Mouse (Mus musculus): ENCODE data around the gene Vti1b. TPM values are rescaled to one million over a fixed set of nuclear protein-coding genes. Genes with fewer than 3 reads are reported as not detected.

Gene Vti1b
- total and polyA plus RNA-seq, 3 experiments: 68.1 to 90.8 (median 69.4) TPM

- Histone ChIP-seq H3K4me3 (replicated peaks in 1 of 3; ENCODE audit: low read depth in 2 of 3, low read length in 2 of 3, poor library complexity in 1 of 3) (no peak overlapping the region), H3K79me2 (replicated peaks; ENCODE audit: control insufficient read depth, extremely low read depth, insufficient read depth, poor library complexity, severe bottlenecking) (no peaks in the 10 kb centered on the region), H3K36me3 (replicated peaks in 1 of 2; ENCODE audit: control insufficient read depth in 1 of 2, insufficient read depth in 1 of 2, low read length in 1 of 2) (peaks cover 9 to 35% of the 10 kb centered on the region in 2 experiments), H3K9ac (ENCODE audit: insufficient read depth, low read depth) (no peak overlapping the region), H3K4me2 (ENCODE audit: insufficient read depth, low read depth, poor library complexity, severe bottlenecking) (no peak overlapping the region), H3K9me3 (replicated peaks; ENCODE audit: low read length) (no peaks in the 10 kb centered on the region), H3K4me1 (ENCODE audit: control insufficient read depth in 1 of 2, insufficient read depth in 2 of 2) (peaks cover 7 to 32% of the 10 kb centered on the region in 2 experiments), H3K27me3 (replicated peaks) (no peaks in the 10 kb centered on the region), H3K27ac (ENCODE audit: insufficient read depth, low read depth) (no peak overlapping the region)
- TF ChIP-seq MXI1 (IDR thresholded peaks at IDR 0.05; ENCODE audit: low read depth, low read length) (no peak), JUND (conservative IDR thresholded peaks at IDR 0.05; ENCODE audit: low read depth, low read length) (no peak), ZMIZ1 (IDR thresholded peaks at IDR 0.05; ENCODE audit: low read depth, low read length) (no peak), ZNF384 (IDR thresholded peaks at IDR 0.05; ENCODE audit: low read depth, low read length) (no peak), TCF12 (IDR thresholded peaks at IDR 0.05; ENCODE audit: low read depth, low read length) (no peak), SMC3 (IDR thresholded peaks at IDR 0.05; ENCODE audit: low read depth, low read length) (no peak), MAFK (IDR thresholded peaks at IDR 0.05; ENCODE audit: insufficient replicate concordance, low read length) (no peak), EP300 (IDR thresholded peaks at IDR 0.05; ENCODE audit: low read length) (no peak), GABPA (IDR thresholded peaks at IDR 0.05; ENCODE audit: insufficient replicate concordance, low read depth, low read length) (no peak), SIN3A (IDR thresholded peaks at IDR 0.05; ENCODE audit: low read length) (no peak), CHD2 (IDR thresholded peaks at IDR 0.05; ENCODE audit: low read length) (no peak), ETS1 (conservative IDR thresholded peaks at IDR 0.05; ENCODE audit: low read depth, low read length) (no peak), PAX5 (IDR thresholded peaks at IDR 0.05; ENCODE audit: low read length) (no peak), RAD21 (IDR thresholded peaks at IDR 0.05; ENCODE audit: low read depth, low read length) (no peak), TBP (conservative IDR thresholded peaks at IDR 0.05; ENCODE audit: low read depth, low read length) (no peak), ELF1 (IDR thresholded peaks at IDR 0.05; ENCODE audit: low read depth, low read length) (no peak), MAZ (IDR thresholded peaks at IDR 0.05; ENCODE audit: low read depth, low read length) (no peak), NELFE (IDR thresholded peaks at IDR 0.05; ENCODE audit: low read depth, low read length) (no peak), BHLHE40 (IDR thresholded peaks at IDR 0.05; ENCODE audit: low read depth, low read length) (no peak)
- dilution Hi-C loops (cut with MboI; ENCODE audit: extremely low pct_ligation_motif_present, extremely low pct_unique_long_range_greater_than_20kb, low sequenced_read_pairs): no loop called here
- in situ Hi-C loops (cut with MboI; ENCODE audit: low pct_ligation_motif_present, low pct_unique_long_range_greater_than_20kb, low sequenced_read_pairs): no loop called here
- no peak for DNase-seq (ENCODE audit: extremely low read depth)
Observed at GRCm38 (mm10) chr12:79211447-79211846, 39.0 kb upstream of the Vti1b start.

DNA sequence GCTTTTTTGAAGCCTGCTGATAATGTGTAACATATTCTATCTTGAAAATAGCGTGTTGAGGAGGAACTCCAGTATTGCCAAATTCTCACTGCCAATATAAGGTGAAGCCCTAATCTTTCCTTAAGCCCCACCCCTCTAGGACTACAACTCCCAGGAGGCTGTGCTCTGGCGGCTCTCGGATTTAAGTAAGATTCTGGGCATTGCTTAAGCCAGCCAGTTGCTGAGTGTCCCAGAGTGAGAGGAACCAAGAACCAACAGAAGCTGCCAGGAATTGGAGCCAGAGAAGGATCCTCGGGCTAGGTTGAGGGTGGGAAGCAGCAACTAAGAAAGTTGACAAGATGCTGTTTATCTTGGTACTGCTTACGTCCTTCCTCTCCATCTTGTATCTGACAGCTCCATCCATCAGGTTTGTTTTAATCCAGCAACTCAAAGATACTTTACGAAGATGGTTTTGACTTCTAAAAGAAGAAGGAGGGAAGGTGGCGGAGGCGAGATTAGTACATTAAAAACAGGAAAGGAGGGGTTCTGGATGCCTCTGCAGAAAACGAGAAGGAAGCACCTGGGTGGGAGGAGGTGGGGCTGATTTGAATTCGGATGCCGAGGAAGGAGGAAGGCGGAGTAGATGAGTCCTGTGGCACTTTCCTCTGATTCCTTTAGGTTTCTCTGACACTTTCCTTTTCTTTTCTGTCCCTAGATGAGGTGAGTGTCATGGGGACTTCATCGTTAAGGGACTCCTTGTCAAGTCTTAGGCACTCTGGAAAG is 36.4 kb upstream of the Vti1b start, which contains the start of gene Rdh12:
Gene Rdh12 (plus strand): TSS at position 212 of the 762 bp plus-strand sequence.
- Histone ChIP-seq H3K27me3 (replicated peaks) (no peaks in the 10 kb centered on the region), H3K36me3 (replicated peaks in 1 of 2; ENCODE audit: control insufficient read depth in 1 of 2, insufficient read depth in 1 of 2, low read length in 1 of 2) (peaks cover 4 to 22% of the 10 kb centered on the region in 2 experiments), H3K9ac (ENCODE audit: insufficient read depth, low read depth) (peak within 1 kb of the TSS; percentile 80), H3K4me2 (ENCODE audit: insufficient read depth, low read depth, poor library complexity, severe bottlenecking) (peak within 1 kb of the TSS; percentile 31), H3K4me1 (ENCODE audit: control insufficient read depth in 1 of 2, insufficient read depth in 2 of 2) (peaks cover 7 to 31% of the 10 kb centered on the region in 2 experiments), H3K27ac (ENCODE audit: insufficient read depth, low read depth) (no peak within 1 kb of the TSS), H3K79me2 (replicated peaks; ENCODE audit: control insufficient read depth, extremely low read depth, insufficient read depth, poor library complexity, severe bottlenecking) (no peaks in the 10 kb centered on the region), H3K4me3 (replicated peaks in 1 of 3; ENCODE audit: low read depth in 2 of 3, low read length in 2 of 3, poor library complexity in 1 of 3) (peak within 1 kb of the TSS; percentile 48 to 66 (median 64)), H3K9me3 (replicated peaks; ENCODE audit: low read length) (no peaks in the 10 kb centered on the region)
- in situ Hi-C loops (cut with MboI; ENCODE audit: low pct_ligation_motif_present, low pct_unique_long_range_greater_than_20kb, low sequenced_read_pairs): no loop called here
- dilution Hi-C loops (cut with MboI; ENCODE audit: extremely low pct_ligation_motif_present, extremely low pct_unique_long_range_greater_than_20kb, low sequenced_read_pairs): no loop called here
- DNase-seq (ENCODE audit: extremely low read depth): peak; percentile 48
- TF ChIP-seq GABPA (IDR thresholded peaks at IDR 0.05; ENCODE audit: insufficient replicate concordance, low read depth, low read length) (no peak; the same call in 1 of the 2 replicates), ZMIZ1 (IDR thresholded peaks at IDR 0.05; ENCODE audit: low read depth, low read length) (0 out of 2 replicates have a peak, but pooled peaks have one; percentile 58), E2F4 (IDR thresholded peaks at IDR 0.05; ENCODE audit: insufficient replicate concordance, low read depth, low read length) (no peak), USF1 (IDR thresholded peaks at IDR 0.05; ENCODE audit: low read depth, low read length) (no peak), IRF4 (IDR thresholded peaks at IDR 0.05; ENCODE audit: low read depth, low read length) (no peak), ZNF384 (IDR thresholded peaks at IDR 0.05; ENCODE audit: low read depth, low read length) (no peak), JUND (conservative IDR thresholded peaks at IDR 0.05; ENCODE audit: low read depth, low read length) (no peak), NELFE (IDR thresholded peaks at IDR 0.05; ENCODE audit: low read depth, low read length) (peak; percentile 30; the same call in 1 of the 2 replicates), JUN (IDR thresholded peaks at IDR 0.05; ENCODE audit: insufficient read depth, low read depth, low read length) (no peak), PAX5 (IDR thresholded peaks at IDR 0.05; ENCODE audit: low read length) (no peak), SMC3 (IDR thresholded peaks at IDR 0.05; ENCODE audit: low read depth, low read length) (no peak), MYC (IDR thresholded peaks at IDR 0.05; ENCODE audit: low read depth, low read length) (0 out of 2 replicates have a peak, but pooled peaks have one; percentile 22), MEF2A (IDR thresholded peaks at IDR 0.05; ENCODE audit: borderline replicate concordance, low read depth, low read length) (no peak), TCF12 (IDR thresholded peaks at IDR 0.05; ENCODE audit: low read depth, low read length) (0 out of 2 replicates have a peak, but pooled peaks have one; percentile 44), USF2 (conservative IDR thresholded peaks at IDR 0.05; ENCODE audit: low read depth, low read length) (no peak), MXI1 (IDR thresholded peaks at IDR 0.05; ENCODE audit: low read depth, low read length) (0 out of 2 replicates have a peak, but pooled peaks have one; percentile 35), ETS1 (conservative IDR thresholded peaks at IDR 0.05; ENCODE audit: low read depth, low read length) (no peak), ZKSCAN1 (IDR thresholded peaks at IDR 0.05; ENCODE audit: borderline replicate concordance, low read depth, low read length) (no peak), MAX (IDR thresholded peaks at IDR 0.05; ENCODE audit: low read length) (peak; percentile 47; the same call in 1 of the 2 replicates), ELF1 (IDR thresholded peaks at IDR 0.05; ENCODE audit: low read depth, low read length) (peak; percentile 45; the same call in 1 of the 2 replicates)

Data from CH12.LX (cell line).